Mouse (Mus musculus): ENCODE measurements at regions not wholly inside any gene's neighbourhood (a gene's known extent, or its start where the extent isn't known, plus 50 kb on each side); places are given as distances from the start of the nearest gene placed in this dataset.
A peak's percentile ranks its signal among the peaks of the same experiment; 100 is the strongest.

DNA sequence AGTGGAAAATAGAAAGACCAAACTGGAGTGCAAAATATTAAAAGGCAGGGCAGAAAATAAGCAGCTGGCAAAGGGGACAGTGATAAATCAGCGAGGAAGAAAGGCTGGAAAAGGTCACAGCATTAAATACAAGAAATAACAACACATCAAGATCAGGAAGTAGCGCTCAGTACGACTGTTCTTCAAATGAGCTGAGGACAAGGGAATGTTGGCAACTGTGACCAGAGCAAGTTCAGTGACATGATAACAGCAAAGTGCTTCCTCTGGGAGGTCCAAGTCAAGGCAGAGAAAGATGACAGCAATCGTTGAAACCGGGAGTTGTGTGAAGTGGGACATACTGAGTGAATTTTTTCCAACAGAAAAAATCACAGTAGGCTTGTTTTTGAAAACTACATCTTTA, 472.4 kb downstream of the Ankrd7 start:
- ATAC-seq (ENCODE audit: insufficient read depth) (peak; percentile 92), DNase-seq (peak; percentile 76)
- Histone ChIP-seq H3K9ac (no peak overlapping the region), H3K4me2 (no peak overlapping the region), H3K27me3 (ENCODE audit: insufficient read depth, low read length) (no peaks in the 10 kb centered on the region), H3K4me3 (ENCODE audit: low read depth, low read length) (no peak overlapping the region), H3K36me3 (ENCODE audit: insufficient read depth) (no peaks in the 10 kb centered on the region), H3K4me1 (ENCODE audit: insufficient read depth) (no peaks in the 10 kb centered on the region), H3K9me3 (ENCODE audit: low read depth, low read length) (no peaks in the 10 kb centered on the region), H3K27ac (ENCODE audit: low read depth) (no peak overlapping the region)
- no peak for TF ChIP-seq CTCF (IDR thresholded peaks at IDR 0.05; ENCODE audit: low read depth)
- 29% methylated on average over 5 of the region's 5 CpGs for WGBS
